Mouse (Mus musculus): ENCODE measurements around the gene Rapgefl1. TPM values are rescaled to one million over a fixed set of nuclear protein-coding genes. Genes with fewer than 3 reads are reported as not detected.

Rapgefl1 gene
- polyA plus RNA-seq, 1 experiment from 2014 or later = 4.7 TPM

Other genes starting within 250 kb of the Rapgefl1 start
- 70.4 and 72.2 TPM in 2 replicates for gene Ormdl3, start 249.4 kb upstream of the Rapgefl1 start, polyA plus RNA-seq (2016; fragmentation: Nextera tagmentation; extraction: Ambion mirVana)
- not detected in 2 replicates for gene Lrrc3c, start 238.5 kb upstream of the Rapgefl1 start, polyA plus RNA-seq (2016; fragmentation: Nextera tagmentation; extraction: Ambion mirVana)
- gene Gm12355, start 211.1 kb upstream of the Rapgefl1 start, polyA plus RNA-seq (2016; fragmentation: Nextera tagmentation; extraction: Ambion mirVana) = 0.82 and 1.0 TPM in 2 replicates
- not detected in 2 replicates for gene Gsdma3, start 210.4 kb upstream of the Rapgefl1 start, polyA plus RNA-seq (2016; fragmentation: Nextera tagmentation; extraction: Ambion mirVana)
- gene Gsdma2, start 190.0 kb upstream of the Rapgefl1 start, polyA plus RNA-seq (2016; fragmentation: Nextera tagmentation; extraction: Ambion mirVana) = not detected in 2 replicates
- gene Gsdma, start 172.4 kb upstream of the Rapgefl1 start, polyA plus RNA-seq (2016; fragmentation: Nextera tagmentation; extraction: Ambion mirVana) = not detected in 2 replicates
- 231 and 234 TPM in 2 replicates for gene Psmd3, start 154.2 kb upstream of the Rapgefl1 start, polyA plus RNA-seq (2016; fragmentation: Nextera tagmentation; extraction: Ambion mirVana)
- not detected in 2 replicates for gene Csf3, start 135.5 kb upstream of the Rapgefl1 start, polyA plus RNA-seq (2016; fragmentation: Nextera tagmentation; extraction: Ambion mirVana)
- 78.7 and 80.0 TPM in 2 replicates for gene Med24, start 107.3 kb upstream of the Rapgefl1 start, polyA plus RNA-seq (2016; fragmentation: Nextera tagmentation; extraction: Ambion mirVana)
- gene Thra, start 96.1 kb upstream of the Rapgefl1 start, polyA plus RNA-seq (2016; fragmentation: Nextera tagmentation; extraction: Ambion mirVana) = 56.9 and 67.0 TPM in 2 replicates
- 1.5 and 2.1 TPM in 2 replicates for gene Nr1d1, start 61.5 kb upstream of the Rapgefl1 start, polyA plus RNA-seq (2016; fragmentation: Nextera tagmentation; extraction: Ambion mirVana)
- gene Msl1, start 41.3 kb upstream of the Rapgefl1 start, polyA plus RNA-seq (2016; fragmentation: Nextera tagmentation; extraction: Ambion mirVana) = 37.0 and 40.8 TPM in 2 replicates
- 65.1 and 68.5 TPM in 2 replicates for gene Casc3, start 31.9 kb upstream of the Rapgefl1 start, polyA plus RNA-seq (2016; fragmentation: Nextera tagmentation; extraction: Ambion mirVana)
- 4.2 and 5.4 TPM in 2 replicates for gene Wipf2, start 26.9 kb downstream of the Rapgefl1 start, polyA plus RNA-seq (2016; fragmentation: Nextera tagmentation; extraction: Ambion mirVana)
- gene Cdc6, start 71.0 kb downstream of the Rapgefl1 start, polyA plus RNA-seq (2016; fragmentation: Nextera tagmentation; extraction: Ambion mirVana) = 18.4 and 19.2 TPM in 2 replicates
- 51.1 and 52.5 TPM in 2 replicates for gene Rara, start 91.0 kb downstream of the Rapgefl1 start, polyA plus RNA-seq (2016; fragmentation: Nextera tagmentation; extraction: Ambion mirVana)
- 1.8 and 2.0 TPM in 2 replicates for gene Gjd3, start 146.2 kb downstream of the Rapgefl1 start, polyA plus RNA-seq (2016; fragmentation: Nextera tagmentation; extraction: Ambion mirVana)
- 190 and 194 TPM in 2 replicates for gene Top2a, start 187.4 kb downstream of the Rapgefl1 start, polyA plus RNA-seq (2016; fragmentation: Nextera tagmentation; extraction: Ambion mirVana)
- gene Igfbp4, start 204.5 kb downstream of the Rapgefl1 start, polyA plus RNA-seq (2016; fragmentation: Nextera tagmentation; extraction: Ambion mirVana) = 327 and 330 TPM in 2 replicates

Measured in neural tube, embryonic 12.5 days (tissue).